Mouse (Mus musculus) liver, adult (tissue): ENCODE results near the gene Kctd19.

ENCODE experiments used
- GATA4 ChIP-seq: IDR thresholded peaks from 2 replicates; pipeline ENCODE4 v1.6.1; 2014; ENCODE audit warnings: mild to moderate bottlenecking, low read length; ENCODE audit not compliant: insufficient replicate concordance

Kctd19 gene

DNA sequence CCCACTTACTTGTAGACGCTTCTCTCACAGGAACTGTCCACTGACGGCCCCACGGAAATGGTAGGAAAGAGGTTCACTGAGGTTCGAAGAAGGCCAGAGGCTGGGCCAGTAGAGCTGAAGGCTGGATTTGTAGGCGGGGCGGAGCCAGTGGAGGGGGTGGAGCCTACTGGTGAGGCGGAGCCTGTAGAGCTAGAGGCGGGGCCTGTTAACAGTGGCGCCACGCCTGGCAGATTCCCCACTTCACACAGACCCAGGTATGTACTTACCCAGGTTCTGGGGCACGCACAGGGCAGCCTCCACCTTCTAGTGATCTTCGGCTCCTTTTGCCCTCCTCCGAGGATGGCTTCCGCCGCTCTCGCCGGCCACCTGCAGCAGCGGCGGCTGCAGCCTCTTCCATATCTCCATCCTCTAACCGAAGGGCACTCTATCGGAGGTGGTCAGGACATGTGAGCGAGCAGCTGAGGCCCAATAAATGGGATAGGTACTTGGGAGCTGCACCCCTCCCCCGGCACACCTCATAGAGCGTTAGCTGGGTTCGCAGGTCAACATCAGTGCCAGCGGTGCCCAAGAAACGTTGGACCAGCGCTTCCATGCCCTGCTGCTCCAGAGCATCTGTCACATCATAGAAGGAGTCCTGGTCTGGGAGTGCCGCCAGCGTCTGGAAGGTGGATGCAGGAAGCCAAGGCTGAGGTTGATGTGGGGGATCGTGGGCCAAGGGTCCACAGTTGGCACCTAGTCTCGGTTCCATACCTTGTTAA lies 76.8 kb downstream of the Kctd19 start:
- TF ChIP-seq GATA4, result no peak
